Mouse (Mus musculus) left cerebral cortex, postnatal 4 days (tissue): ENCODE measurements at regions not wholly inside any gene's neighbourhood (a gene's known extent, or its start where the extent isn't known, plus 50 kb on each side); places are given as distances from the start of the nearest gene placed in this dataset.
A peak's percentile ranks its signal among the peaks of the same experiment; 100 is the strongest.
"Not testable (repeated sequence)": the region's sequence is repeated elsewhere in the genome, so short reads cannot be mapped to it uniquely, and the experiment has no call there.

Experiments used
- DNase-seq: peaks from one replicate; pipeline ENCODE4 v3.0.0-alpha.2; 2022
- intact Hi-C: fragments of 180-260 bp; cut with DNase I; formaldehyde crosslinking; loops from one replicate; pipeline ENCODE4 v1.15.1; 2025

DNA sequence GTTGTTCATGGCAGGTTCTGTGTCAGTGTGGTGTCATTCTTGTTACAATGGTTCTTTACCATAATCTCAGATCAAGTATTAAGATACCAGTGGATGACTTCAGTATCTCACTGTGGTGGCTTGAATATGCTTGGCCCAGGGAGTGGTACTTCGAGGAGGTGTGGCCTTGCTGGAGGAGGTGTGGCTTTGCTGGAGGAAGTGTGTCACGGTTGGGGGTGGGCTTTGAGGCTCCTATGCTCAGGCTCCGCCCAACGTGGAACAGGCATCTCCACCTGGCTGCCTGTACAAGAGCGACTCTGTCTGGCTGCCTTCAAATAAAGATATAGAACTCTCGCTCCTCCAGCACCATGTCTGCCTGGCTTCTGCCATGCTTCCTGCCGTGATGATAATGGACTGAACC is 63.6 kb downstream of the Cd2 start:
- intact Hi-C loops, result no loop called here
- DNase-seq, result no peak

DNA sequence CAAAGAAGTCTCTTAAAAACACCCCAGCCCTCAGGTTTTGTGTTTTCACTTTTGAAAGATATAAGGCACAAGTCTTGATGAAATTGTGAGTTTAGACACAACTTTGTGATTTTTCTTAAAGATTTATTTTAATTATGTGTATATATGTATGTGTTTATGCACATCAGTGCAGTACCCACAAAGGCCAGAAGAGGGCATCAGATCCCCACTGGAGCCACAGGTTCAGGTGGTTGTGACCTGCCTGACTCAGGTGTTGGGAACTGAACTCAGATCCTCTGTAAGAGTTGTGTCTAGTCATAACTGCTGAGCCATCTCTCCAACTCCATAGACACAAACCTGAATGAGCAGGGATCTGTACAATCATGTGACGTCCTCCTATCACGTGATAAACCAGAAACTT is 67.8 kb downstream of the Cd2 start:
- intact Hi-C loops, result no loop called here
- DNase-seq, result no peak

DNA sequence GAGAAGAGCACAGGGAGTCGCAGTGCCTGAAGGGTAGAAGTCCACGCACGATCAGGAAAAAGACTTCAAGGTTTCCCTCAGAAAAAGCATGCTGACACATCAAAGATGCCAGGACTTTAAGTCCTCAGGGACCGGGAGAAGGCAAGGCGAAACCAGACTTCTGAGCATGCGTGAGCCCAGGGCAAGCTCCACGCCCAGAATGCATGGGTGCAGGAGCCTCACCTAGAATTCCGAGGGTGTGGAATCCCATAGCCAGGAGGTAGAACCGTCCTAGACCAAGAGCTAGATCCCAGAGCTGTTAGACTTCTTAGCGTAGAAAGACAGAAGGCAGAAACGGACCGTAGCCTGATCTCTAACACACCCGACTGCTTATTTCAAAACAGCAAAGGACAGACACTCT is 71.0 kb downstream of the Cd2 start:
- intact Hi-C loops, result no loop called here

DNA sequence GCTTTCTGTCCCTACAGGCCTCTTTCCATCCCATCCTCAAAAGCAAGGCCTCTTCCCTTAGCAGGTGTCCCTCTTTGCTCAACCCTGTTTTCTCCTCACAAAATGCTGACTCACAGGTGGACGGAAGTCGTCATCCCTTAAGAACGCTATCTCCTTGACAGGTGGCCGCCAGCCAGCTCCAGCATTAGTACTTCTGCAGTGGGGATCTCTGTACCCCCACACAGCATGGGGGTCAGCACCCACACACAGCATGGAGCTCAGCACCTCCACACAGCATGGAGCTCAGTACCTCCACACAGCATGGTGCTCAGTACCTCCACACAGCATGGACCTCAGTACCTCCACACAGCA is 74.6 kb downstream of the Cd2 start:
- intact Hi-C loops, result no loop called here

More for the DNA sequence above, 71.0 kb downstream of the Cd2 start:
- DNase-seq, result no peak

DNA sequence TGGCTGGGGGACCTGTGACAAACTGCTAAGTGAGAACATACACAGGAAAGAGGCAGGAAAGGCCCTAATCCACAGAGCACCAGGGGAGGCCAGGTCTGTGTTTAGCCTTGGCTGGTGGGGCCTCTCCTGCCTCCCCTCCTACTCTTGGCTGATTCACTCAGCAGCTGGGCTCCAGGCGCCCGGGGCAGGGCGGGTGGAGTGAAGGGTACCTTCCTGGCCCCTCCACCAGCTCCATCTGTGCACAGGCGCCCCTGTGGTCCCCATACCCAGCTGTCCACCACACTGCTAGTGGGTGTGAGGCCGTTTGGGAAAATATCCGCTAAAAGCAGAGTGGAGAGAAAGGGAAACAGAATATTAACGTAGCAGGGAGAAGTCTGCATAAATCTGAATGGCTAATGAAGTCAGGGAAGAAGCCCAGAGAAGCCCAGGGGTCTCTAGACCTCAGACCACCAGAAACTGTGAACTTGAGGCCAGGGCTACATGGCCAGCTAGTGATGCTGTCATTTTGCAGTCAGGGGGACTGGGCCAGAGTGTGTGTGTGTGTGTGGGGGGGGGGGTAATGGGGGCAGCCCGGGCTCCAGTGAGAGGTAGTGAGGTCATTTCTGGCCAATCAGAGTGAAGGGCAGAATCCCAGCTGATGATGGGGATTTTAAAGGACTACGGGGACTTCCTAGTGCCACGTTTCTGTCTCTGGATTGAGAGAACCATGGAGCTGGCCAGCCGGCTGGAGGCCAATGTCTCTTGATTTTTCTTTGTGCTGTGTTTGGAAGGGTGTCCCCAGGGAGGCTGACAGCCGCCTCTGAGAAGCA is 75.1 kb downstream of the Cd2 start:
- DNase-seq, result peak; percentile 91

More for the DNA sequence above, 74.6 kb downstream of the Cd2 start:
- DNase-seq, result no peak

DNA sequence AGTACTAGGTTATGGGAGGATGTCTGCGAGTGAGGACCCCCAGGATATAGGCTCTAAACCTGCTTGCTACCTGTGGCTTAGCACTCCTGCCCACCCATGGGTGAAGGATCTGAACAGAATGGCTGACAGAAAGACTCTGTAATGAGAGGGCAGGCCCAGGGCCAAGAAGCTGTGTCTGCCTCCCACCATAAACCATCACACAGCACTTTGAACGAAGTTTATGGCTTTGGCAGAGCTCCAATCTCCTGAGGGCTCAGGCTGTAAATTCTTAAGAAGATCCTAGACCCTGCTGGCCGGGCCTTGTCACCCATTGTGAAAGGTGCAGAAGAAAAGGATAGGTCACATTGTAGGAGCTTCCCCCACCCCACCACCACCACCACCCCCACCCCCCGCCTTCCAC is 75.8 kb downstream of the Cd2 start:
- intact Hi-C loops, result no loop called here
- peak; percentile 57 for DNase-seq

More for the DNA sequence above, 75.1 kb downstream of the Cd2 start:
- intact Hi-C loops, result no loop called here

DNA sequence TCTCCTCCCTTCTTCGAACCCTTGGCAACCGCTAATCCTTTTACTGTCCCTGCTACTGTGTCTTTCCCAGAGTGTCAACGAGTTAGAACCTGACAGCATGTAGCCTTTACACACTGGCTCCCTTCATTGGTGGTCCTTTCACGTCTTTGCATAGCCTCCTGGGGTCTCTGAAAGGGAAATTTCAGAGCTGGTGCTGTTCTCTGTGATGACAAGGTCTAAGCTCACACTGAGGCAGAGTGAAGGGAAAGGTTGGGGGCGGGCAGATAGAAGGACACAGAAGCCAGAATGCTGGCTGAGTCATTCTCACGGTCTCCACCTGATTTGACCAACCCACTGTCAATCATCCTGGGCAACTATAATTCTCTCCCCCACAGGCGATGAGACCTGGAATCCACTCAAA is 78.2 kb downstream of the Cd2 start:
- intact Hi-C loops, result no loop called here
- no peak for DNase-seq

DNA sequence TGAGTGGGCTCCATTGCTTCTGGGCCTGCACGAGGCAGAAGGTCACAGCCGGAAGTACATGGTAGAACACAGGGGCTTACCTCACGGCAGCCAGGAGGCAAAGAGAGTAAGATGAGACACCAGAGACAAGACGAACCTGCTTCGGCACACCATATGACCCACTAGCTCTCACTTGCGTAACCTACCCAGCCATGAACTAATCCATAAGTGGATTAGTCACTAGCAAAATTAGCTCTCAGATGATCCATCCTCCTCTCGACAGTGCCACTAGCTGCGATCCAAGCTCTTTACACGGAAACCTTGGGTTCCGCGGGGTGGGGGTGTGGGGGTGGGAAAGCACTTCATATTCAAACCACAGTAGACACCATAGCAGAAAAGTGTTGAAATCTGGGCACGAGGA is 79.0 kb downstream of the Cd2 start:
- no peak for DNase-seq

DNA sequence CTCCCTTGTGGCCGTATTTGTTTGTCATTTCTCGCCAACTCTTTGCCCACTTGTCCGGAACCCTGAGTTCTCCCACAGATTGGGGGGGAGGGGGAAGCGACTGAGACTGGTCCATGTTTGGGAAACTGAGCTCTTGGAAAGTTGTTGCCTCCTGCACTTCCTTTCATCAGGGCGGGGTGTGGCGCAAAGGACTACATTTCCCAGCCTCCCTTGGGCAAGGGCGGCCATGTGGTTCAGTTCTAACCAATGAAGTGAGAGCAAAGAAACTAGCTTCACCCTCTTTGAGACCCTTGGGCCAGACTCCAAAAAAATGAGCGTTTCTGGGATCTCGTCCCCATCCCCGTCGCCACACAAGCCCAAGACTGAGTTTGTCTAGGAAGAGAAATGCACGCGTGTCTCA is 81.6 kb downstream of the Cd2 start:
- DNase-seq, intact Hi-C loops: not testable (repeated sequence)

More for the DNA sequence above, 79.0 kb downstream of the Cd2 start:
- intact Hi-C loops, result no loop called here

DNA sequence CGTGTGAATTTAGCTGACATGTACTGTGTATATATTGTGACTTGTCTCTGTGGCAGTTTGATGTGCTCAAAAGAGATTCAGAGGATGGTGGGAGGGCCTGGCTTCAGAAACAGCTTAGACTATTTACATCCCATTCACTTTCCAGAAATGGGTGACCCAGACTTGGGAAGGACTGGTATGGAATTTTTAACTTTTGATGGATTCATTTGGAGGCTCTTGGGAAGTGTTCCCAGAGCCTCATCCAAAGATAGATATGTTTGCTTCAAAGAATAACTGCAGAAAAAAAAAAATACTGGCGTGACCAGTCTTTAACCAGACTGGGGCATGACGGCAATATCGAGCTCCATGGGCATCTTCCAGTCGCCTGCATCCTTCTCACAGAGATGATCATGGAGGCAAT is 84.6 kb upstream of the Ptgfrn start:
- intact Hi-C loops, result no loop called here

DNA sequence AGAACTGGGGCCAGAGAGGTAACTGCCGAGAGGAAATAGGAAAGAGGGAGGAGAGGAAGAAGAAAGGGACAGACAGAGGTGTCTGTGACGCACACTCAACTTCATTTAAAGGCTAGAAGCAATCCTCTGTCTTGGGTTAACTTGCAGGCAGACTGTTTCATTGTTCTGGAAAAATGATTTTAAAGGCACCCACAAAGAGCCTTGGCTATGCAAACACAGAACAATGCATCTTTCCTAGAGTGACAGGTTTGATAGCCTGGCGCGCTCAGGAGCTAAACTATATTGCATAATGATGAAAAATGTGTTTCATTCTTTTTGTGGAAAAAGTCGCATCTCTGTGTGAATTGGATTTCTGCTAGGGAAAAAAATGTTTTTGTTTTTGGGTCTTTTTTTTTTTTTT is 84.2 kb upstream of the Ptgfrn start:
- DNase-seq, result no peak
- intact Hi-C loops, result no loop called here

More for the DNA sequence above, 84.6 kb upstream of the Ptgfrn start:
- no peak for DNase-seq

DNA sequence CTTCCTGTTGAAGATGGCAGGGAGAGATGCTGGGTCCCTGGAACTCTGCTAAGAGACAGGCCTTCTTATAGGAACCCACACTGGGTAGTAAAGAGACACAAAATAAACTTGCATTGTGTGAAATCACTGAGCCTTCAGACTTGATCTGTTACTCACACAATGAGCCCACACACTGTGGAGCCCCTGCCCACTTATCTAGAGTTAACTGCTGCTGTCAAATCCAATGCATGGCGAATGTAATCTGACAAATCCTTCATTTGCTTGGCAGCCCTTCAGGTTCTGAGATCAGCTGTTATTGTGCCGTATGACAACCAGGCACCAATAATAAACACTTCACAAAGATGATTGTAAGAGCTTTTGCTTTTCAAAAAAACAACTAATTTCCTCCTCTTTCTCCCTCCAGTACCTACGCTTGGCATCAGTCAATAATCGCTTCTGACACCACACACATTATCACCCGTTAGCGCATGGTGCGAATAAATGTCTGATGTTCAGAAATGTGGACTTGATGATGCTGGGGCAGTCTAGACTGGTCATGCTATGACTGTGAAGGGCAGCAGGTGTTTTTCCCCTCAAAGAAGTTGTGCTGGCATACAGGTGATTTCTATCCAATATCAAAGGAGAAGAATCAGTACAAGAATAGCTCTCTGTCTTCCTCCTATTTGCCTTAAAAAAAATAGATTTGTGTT is 81.4 kb upstream of the Ptgfrn start:
- intact Hi-C loops, result no loop called here
- DNase-seq, result peak; percentile 46

DNA sequence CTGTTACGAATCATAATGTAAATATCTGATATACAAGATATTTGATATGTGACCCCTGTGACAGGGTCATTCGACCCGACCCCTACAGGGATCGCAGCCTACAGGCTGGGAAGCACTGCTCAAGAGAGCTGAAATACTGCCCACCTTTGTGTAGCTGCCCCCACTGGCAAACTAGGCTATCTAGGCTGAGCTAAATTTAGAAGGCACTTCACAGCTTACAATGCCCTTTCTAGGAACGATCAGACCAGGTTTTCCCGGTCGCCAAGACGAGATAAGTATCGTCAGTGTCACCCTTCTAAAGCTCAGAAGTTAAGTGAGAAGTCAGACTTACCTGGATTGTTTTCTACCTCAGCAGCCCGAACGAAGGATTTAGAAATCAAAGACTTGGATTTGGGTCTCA is 71.9 kb upstream of the Ptgfrn start:
- intact Hi-C loops, result no loop called here
- no peak for DNase-seq

DNA sequence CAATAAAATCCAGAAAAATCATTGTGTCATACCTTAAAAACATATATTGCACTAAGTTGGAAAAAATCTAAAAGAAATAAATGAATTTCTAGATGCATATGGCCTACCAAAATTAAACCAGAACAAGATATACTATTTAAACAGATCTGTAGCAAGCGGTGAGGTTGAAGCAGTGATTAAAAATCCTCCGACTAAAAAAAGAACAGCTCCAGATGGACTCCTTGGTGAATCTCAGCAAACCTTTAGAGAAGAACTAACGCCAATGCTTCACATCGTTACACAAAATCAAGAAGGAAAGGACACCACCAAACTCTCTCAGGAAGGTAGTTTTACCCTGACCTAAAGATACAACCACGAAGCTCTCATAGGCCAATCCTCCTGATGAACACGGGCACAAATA is 63.9 kb upstream of the Ptgfrn start:
- intact Hi-C loops, result no loop called here
- DNase-seq, result no peak

DNA sequence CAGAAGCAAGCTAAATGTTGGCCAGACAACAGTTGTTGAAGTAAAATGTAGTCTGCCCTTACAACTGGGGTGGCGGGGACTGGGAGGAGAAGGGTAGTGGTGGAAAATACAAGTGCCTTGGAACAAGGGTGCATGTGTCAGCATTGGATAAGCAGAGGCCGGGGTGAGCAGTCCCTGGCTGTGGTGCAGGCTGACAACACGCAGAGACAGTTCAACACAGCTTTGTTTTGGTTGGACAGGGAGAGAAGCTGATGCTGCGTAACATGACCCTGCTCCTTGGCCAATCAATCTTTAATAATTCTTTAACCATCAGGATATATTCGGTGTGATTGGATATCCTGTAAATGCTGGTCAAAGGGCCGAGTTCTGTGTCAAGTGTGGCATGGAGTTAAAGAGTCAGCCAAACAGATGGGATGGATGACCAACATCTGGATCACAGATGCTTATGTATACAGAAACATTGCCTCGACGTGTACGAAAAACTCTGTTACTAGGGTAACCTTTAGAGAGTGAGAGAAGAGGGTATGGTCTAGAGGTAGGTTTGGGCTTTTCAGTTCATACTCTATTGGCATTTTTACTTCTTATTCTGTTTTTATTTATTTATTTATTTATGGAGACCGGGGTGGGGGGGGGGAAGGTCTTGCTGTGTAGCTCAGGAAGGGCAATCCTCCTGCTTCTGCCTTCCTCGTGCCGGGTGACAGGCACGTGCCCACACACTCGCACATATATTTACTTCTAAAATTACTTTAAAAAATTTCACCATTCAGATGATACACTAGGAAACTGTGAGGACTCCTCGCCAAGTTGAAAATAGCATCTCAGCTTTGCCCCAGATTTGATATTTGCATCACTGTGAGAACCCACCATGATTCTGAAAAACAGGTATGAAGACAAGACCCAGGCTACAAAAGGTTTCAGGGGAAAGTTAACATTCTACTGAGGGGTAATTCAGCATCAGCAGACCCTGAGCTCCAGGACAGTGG is 60.2 kb upstream of the Ptgfrn start:
- no peak for DNase-seq
- intact Hi-C loops, result no loop called here

DNA sequence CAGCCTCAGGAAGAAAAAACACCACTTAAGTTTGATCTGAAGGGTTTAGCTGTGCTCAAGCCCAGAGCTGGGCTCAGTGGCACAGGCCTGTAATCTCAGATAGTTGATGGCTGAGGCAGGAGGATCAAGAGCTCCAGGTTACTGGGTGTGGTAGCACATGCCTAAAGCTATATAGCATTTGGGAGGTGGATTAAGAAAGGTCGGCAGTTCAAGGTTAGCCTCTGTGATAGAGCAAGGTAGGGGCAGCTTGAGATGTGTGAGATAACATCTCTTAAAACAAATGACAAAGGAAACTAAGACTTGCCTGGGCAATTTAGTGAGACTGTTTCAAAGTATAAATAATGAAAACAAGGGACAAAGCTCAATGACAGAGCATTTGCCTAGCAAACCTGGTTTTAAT is 56.9 kb upstream of the Ptgfrn start:
- intact Hi-C loops, result loop anchor here (10.0 kb wide), 1 partner anchor 128 kb away; no protein-coding TSS in a partner anchor
- no peak for DNase-seq

DNA sequence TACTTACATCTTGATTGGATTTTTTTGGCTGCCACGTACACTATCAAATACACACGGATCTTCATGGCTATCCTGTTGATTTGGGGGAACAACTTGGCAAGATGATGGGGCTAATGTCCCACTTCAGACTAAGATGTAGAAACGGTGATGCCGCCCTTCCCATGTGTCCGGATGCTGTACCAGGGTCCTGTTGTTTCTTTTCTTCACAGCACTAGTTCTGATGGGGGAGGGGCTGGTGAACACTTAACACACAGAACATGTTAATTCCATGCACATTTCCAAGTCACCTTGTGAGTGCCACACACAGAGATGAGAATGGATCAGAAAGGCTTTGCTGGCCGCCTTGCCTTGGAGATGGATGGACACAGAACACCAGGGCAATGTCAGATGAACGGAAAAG is 56.5 kb upstream of the Ptgfrn start:
- intact Hi-C loops, result loop anchor here (10.0 kb wide), 1 partner anchor 128 kb away; no protein-coding TSS in a partner anchor
- DNase-seq, result no peak

DNA sequence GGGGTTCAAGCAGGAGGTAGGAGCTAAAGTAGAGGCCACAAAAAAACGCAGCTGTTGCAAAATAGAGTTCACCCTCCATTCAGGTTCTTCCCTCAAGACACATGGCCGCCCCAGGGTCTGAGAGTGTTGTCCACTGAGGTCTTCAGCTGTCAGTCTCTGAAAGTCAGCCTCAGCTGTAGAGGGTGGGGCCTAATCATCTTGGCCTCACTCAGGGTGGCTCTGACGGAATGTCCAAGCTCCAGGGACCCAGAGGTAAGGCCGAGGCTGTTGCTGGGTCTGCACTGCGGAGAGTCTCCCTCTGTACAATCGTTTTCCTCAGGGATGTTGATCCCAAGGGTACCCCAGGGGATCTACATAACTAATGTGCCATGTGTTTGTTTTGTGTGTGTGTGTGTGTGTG is 55.2 kb upstream of the Ptgfrn start:
- no peak for DNase-seq
- intact Hi-C loops, result loop anchor here (10.0 kb wide), 1 partner anchor 130 kb away; no protein-coding TSS in a partner anchor

DNA sequence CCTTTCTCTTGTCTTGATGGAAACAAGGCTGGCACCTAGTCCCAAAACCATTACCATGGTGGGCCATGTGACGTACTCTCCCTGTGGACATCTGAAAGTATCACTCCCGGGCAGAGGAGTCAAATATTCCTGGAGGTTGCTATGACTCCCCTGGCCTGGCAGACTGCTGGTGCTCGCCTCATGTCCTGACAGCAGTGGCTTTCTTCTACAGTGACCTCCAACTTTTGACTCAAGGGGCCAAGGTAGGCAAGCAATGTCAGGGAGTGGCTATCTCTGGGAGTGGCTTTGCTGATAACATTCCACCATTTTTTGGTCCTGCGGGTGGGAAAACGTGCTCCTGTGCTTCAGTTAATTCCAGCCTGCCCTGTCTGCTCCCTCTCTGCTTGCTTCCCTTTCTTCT is 54.7 kb upstream of the Ptgfrn start:
- DNase-seq, result no peak
- intact Hi-C loops, result loop anchor here (5.0 to 10.0 kb wide), 2 partner anchors 130 to 182 kb away; no protein-coding TSS in a partner anchor

DNA sequence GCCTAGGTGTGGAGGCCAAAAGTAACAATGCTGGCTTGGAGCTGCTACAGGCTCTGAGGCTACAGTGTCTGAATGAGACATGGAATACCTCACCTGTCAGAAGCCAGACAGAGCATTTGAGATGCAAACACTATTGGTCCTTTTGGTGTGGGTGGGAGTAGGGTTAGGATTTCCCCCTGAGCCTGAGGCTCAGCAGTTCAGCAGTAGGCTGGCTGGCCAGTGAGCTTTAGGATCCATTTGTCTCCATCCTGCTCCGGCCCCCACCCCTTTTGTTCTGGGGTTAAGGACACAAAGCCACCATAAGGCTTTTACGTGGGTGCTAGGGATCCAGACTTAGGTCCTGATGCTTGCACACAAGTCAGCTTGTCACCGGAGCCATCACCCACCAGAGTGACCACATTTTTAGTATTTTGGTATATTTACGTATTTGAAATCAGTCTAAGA is 53.9 kb upstream of the Ptgfrn start:
- DNase-seq, result no peak
- intact Hi-C loops, result loop anchor here (5.0 to 10.0 kb wide), 2 partner anchors 131 to 182 kb away; no protein-coding TSS in a partner anchor
